Mouse (Mus musculus) liver, embryonic 14.5 days (tissue): ENCODE data around the gene Iqcf3.

Experiments
- CTCF ChIP-seq: IDR thresholded peaks from 2 replicates; pipeline ENCODE4 v1.5.1; 2016; ENCODE audit warnings: antibody characterized with exemption, low read depth, control low read depth
- EP300 ChIP-seq: IDR thresholded peaks from 2 replicates; pipeline ENCODE4 v1.6.1; 2016; ENCODE audit warnings: antibody characterized with exemption, low read depth

GRCm38 (mm10) chr9:106512729-106513450 lies 48.5 kb downstream of the Iqcf3 start:
- TF ChIP-seq CTCF (no peak), EP300 (no peak)
